ENCODE assay signal across 13 mouse cellular contexts in the genomic region with DNA sequence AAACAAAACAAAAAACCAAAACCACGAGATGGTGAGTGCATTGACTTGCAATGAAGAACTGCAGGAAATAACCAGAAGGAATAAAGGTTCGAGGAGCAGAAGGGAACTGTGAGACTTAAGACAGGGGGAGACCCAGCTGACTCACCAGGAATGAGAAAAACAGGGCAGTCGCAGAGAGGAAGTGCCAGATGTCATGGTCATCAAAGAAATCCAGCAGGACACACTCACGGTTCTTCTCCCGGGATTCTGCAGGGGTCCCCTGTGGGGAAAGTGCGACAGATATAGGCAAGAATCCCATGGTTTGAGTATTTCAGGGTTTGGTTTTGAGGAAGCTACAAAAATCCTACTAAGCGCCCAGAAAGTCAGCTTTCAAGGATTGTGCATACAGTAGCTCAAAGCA.
DNase-seq lines count a peak whose midpoint lies in the region; ATAC-seq and TF ChIP-seq lines count a peak whose summit lies in the region.
"Had no signal": no experiment of that assay in that cellular context is flagged by ENCODE, and none has a peak within 500 bp of the region (broad histone marks: within the 10 kb centered on the region; RNA-seq: fewer than 3 reads in every experiment).

No protein-coding gene starts in this region.

- no peaks in the 10 kb centered on the region for H3K27me3 ChIP-seq in liver, postnatal 0 days (ENCODE audit: insufficient read depth, low read length)
- no peaks in the 10 kb centered on the region for H3K27me3 ChIP-seq in liver, embryonic 11.5 days (replicated peaks; ENCODE audit: control insufficient read depth, insufficient read depth, low read length)
- H3K27me3 ChIP-seq: embryonic facial prominence, embryonic 15.5 days had no signal

- H3K9me3 ChIP-seq in liver, postnatal 0 days (ENCODE audit: low read length): no peaks in the 10 kb centered on the region
- H3K9me3 ChIP-seq in liver, embryonic 11.5 days (ENCODE audit: control insufficient read depth, low read length): no peaks in the 10 kb centered on the region
- H3K9me3 ChIP-seq: embryonic facial prominence, embryonic 15.5 days; forebrain, embryonic 10.5 days; heart, embryonic 10.5 days had no signal

- H3K4me1 ChIP-seq in liver, postnatal 0 days (ENCODE audit: insufficient read depth): no peaks in the 10 kb centered on the region
- no peaks in the 10 kb centered on the region for H3K4me1 ChIP-seq in liver, embryonic 11.5 days (replicated peaks; ENCODE audit: control insufficient read depth, insufficient read depth, low read length)
- H3K4me1 ChIP-seq: embryonic facial prominence, embryonic 15.5 days; forebrain, embryonic 10.5 days had no signal

- no peak overlapping the region for H3K9ac ChIP-seq in liver, postnatal 0 days (replicated peaks)
- no peak overlapping the region for H3K9ac ChIP-seq in liver, embryonic 11.5 days (ENCODE audit: low read depth, low read length)
- H3K9ac ChIP-seq: embryonic facial prominence, embryonic 15.5 days; hindbrain, embryonic 14.5 days had no signal

- TF ChIP-seq EP300 in liver, postnatal 0 days (IDR thresholded peaks at IDR 0.05; ENCODE audit: low read depth): no peak

- H3K79me2 ChIP-seq in macrophage (ENCODE audit: inconsistent target): no peaks in the 10 kb centered on the region

- no peak for TF ChIP-seq CTCF in liver, postnatal 0 days (IDR thresholded peaks at IDR 0.05; ENCODE audit: low read depth)

- WGBS in liver, postnatal 0 days (ENCODE audit: insufficient replicate concordance): 51% methylated on average over 7 of the region's 7 CpGs
- 60% methylated on average over 7 of the region's 7 CpGs for WGBS in liver, embryonic 11.5 days
- 44% methylated on average over 7 of the region's 7 CpGs for WGBS in macrophage (ENCODE audit: missing documents)

- no peak overlapping the region for H3K4me3 ChIP-seq in liver, postnatal 0 days (ENCODE audit: low read depth, low read length)
- H3K4me3 ChIP-seq in liver, embryonic 11.5 days (ENCODE audit: low read depth, low read length): no peak overlapping the region
- H3K4me3 ChIP-seq in macrophage (ENCODE audit: inconsistent target): no peak overlapping the region
- H3K4me3 ChIP-seq: embryonic facial prominence, embryonic 15.5 days; erythroblast, embryonic 14.5 days; forebrain, embryonic 10.5 days; gastrocnemius, adult 2 months; heart, embryonic 10.5 days had no signal

- no peak for ATAC-seq in liver, postnatal 0 days
- no peak for ATAC-seq in liver, embryonic 11.5 days (replicated peaks; ENCODE audit: low FRiP score)
- ATAC-seq in inflammation-experienced regulatory T-cells, adult 6 months: no peak

- no peak overlapping the region for H3K27ac ChIP-seq in liver, postnatal 0 days (ENCODE audit: low read depth)
- no peak overlapping the region for H3K27ac ChIP-seq in liver, embryonic 11.5 days (ENCODE audit: low read depth, low read length)
- H3K27ac ChIP-seq in macrophage: peak overlapping the region; percentile 54
- H3K27ac ChIP-seq: embryonic facial prominence, embryonic 15.5 days; forebrain, embryonic 10.5 days; heart, embryonic 10.5 days; hindbrain, embryonic 14.5 days had no signal

- no peaks in the 10 kb centered on the region for H3K36me3 ChIP-seq in liver, postnatal 0 days (replicated peaks; ENCODE audit: insufficient read depth, low read length)
- no peaks in the 10 kb centered on the region for H3K36me3 ChIP-seq in liver, embryonic 11.5 days (ENCODE audit: control insufficient read depth, insufficient read depth, low read length)
- no peaks in the 10 kb centered on the region for H3K36me3 ChIP-seq in macrophage (ENCODE audit: inconsistent target)
- H3K36me3 ChIP-seq: embryonic facial prominence, embryonic 15.5 days; forebrain, embryonic 10.5 days; heart, embryonic 10.5 days had no signal

- H3K4me2 ChIP-seq in liver, postnatal 0 days (ENCODE audit: low read depth, low read length): 0 out of 2 replicates have a peak overlapping the region, but pooled peaks have one; percentile 1
- no peak overlapping the region for H3K4me2 ChIP-seq in liver, embryonic 11.5 days
- H3K4me2 ChIP-seq: embryonic facial prominence, embryonic 15.5 days; hindbrain, embryonic 14.5 days had no signal

- peak; percentile 25 for DNase-seq in adrenal gland, adult 2 months
- no peak for DNase-seq in adrenal gland, adult 18-20 months (ENCODE audit: low spot score in 2 of 2)
- DNase-seq in liver, postnatal 0 days: no peak
- DNase-seq in liver, embryonic 11.5 days (ENCODE audit: low spot score): no peak
- DNase-seq in testis, postnatal 10 days (ENCODE audit: low spot score): no peak
